Mouse (Mus musculus): Measurements from ENCODE around the gene Helz. TPM values are rescaled to one million over a fixed set of nuclear protein-coding genes. Genes with fewer than 3 reads are reported as not detected.
A peak's percentile ranks its signal among the peaks of the same experiment; 100 is the strongest.

Helz gene
- polyA plus RNA-seq, 1 experiment from 2014 or later: 14.2 TPM

- no peaks in the 10 kb centered on the region for H3K9me3 ChIP-seq (ENCODE audit: control insufficient read depth, low read length)
- no peak for ATAC-seq
- H3K36me3 ChIP-seq (ENCODE audit: control insufficient read depth, insufficient read depth, low read length): no peaks in the 10 kb centered on the region
- no peak overlapping the region for H3K9ac ChIP-seq (ENCODE audit: low read depth, low read length)
- no peak overlapping the region for H3K4me2 ChIP-seq (ENCODE audit: low read length)
- H3K4me3 ChIP-seq (ENCODE audit: low read length): no peak overlapping the region
- WGBS: 76% methylated on average over 3 of the region's 3 CpGs
- H3K27ac ChIP-seq (ENCODE audit: low read depth, low read length): no peak overlapping the region
- no peaks in the 10 kb centered on the region for H3K27me3 ChIP-seq (replicated peaks; ENCODE audit: control insufficient read depth, insufficient read depth, low read length)
- H3K4me1 ChIP-seq (ENCODE audit: control insufficient read depth, insufficient read depth, low read depth, low read length): peaks cover 2% of the 10 kb centered on the region
These were observed 162.6 kb downstream of the Helz start for GRCm38 (mm10) chr11:107710379-107710778.

- Histone ChIP-seq H3K36me3 (ENCODE audit: control insufficient read depth, insufficient read depth, low read length) (no peaks in the 10 kb centered on the region), H3K27me3 (replicated peaks; ENCODE audit: control insufficient read depth, insufficient read depth, low read length) (no peaks in the 10 kb centered on the region), H3K27ac (ENCODE audit: low read depth, low read length) (no peak overlapping the region), H3K9me3 (ENCODE audit: control insufficient read depth, low read length) (no peaks in the 10 kb centered on the region), H3K4me2 (ENCODE audit: low read length) (no peak overlapping the region), H3K4me3 (ENCODE audit: low read length) (no peak overlapping the region), H3K9ac (ENCODE audit: low read depth, low read length) (no peak overlapping the region), H3K4me1 (ENCODE audit: control insufficient read depth, insufficient read depth, low read depth, low read length) (no peaks in the 10 kb centered on the region; the same call in 1 of the 2 replicates)
- no peak for ATAC-seq
- WGBS: 75% methylated on average over 7 of the region's 7 CpGs
These were observed 166.6 kb downstream of the Helz start for GRCm38 (mm10) chr11:107714368-107714767.

- Histone ChIP-seq H3K36me3 (ENCODE audit: control insufficient read depth, insufficient read depth, low read length) (no peaks in the 10 kb centered on the region), H3K27me3 (replicated peaks; ENCODE audit: control insufficient read depth, insufficient read depth, low read length) (no peaks in the 10 kb centered on the region), H3K9ac (ENCODE audit: low read depth, low read length) (no peak within 1 kb of the TSS), H3K4me3 (ENCODE audit: low read length) (no peak within 1 kb of the TSS), H3K27ac (ENCODE audit: low read depth, low read length) (no peak within 1 kb of the TSS), H3K4me1 (ENCODE audit: control insufficient read depth, insufficient read depth, low read depth, low read length) (no peaks in the 10 kb centered on the region; the same call in 1 of the 2 replicates), H3K4me2 (ENCODE audit: low read length) (no peak within 1 kb of the TSS), H3K9me3 (ENCODE audit: control insufficient read depth, low read length) (no peaks in the 10 kb centered on the region)
- 85% methylated on average over 16 of the region's 16 CpGs for WGBS
- no peak for ATAC-seq
These were observed 168.7 kb downstream of the Helz start, which contains the start of gene Cacng1 for GRCm38 (mm10) chr11:107716332-107716938. Cacng1 (minus strand) TSS chr11:107716522.

GRCm38 (mm10) chr11:107720264-107721021 is 172.7 kb downstream of the Helz start:
- ATAC-seq: no peak
- Histone ChIP-seq H3K36me3 (ENCODE audit: control insufficient read depth, insufficient read depth, low read length) (no peaks in the 10 kb centered on the region), H3K27me3 (replicated peaks; ENCODE audit: control insufficient read depth, insufficient read depth, low read length) (no peaks in the 10 kb centered on the region), H3K4me1 (ENCODE audit: control insufficient read depth, insufficient read depth, low read depth, low read length) (no peaks in the 10 kb centered on the region), H3K9me3 (ENCODE audit: control insufficient read depth, low read length) (no peaks in the 10 kb centered on the region), H3K27ac (ENCODE audit: low read depth, low read length) (no peak overlapping the region), H3K9ac (ENCODE audit: low read depth, low read length) (no peak overlapping the region), H3K4me3 (ENCODE audit: low read length) (no peak overlapping the region), H3K4me2 (ENCODE audit: low read length) (no peak overlapping the region)
- WGBS: 86% methylated on average over 9 of the region's 9 CpGs

- Histone ChIP-seq H3K27me3 (replicated peaks; ENCODE audit: control insufficient read depth, insufficient read depth, low read length) (no peaks in the 10 kb centered on the region), H3K4me3 (ENCODE audit: low read length) (no peak overlapping the region)
- ATAC-seq: no peak
These were observed 173.3 kb downstream of the Helz start for GRCm38 (mm10) chr11:107721057-107721456.

GRCm38 (mm10) chr11:107724603-107725002 is 176.9 kb downstream of the Helz start:
- H3K36me3 ChIP-seq (ENCODE audit: control insufficient read depth, insufficient read depth, low read length): no peaks in the 10 kb centered on the region
- no peaks in the 10 kb centered on the region; the same call in none of the 2 replicates for H3K4me1 ChIP-seq (ENCODE audit: control insufficient read depth, insufficient read depth, low read depth, low read length)
- no peak overlapping the region for H3K9ac ChIP-seq (ENCODE audit: low read depth, low read length)
- no peak overlapping the region for H3K4me3 ChIP-seq (ENCODE audit: low read length)
- WGBS: 93% methylated on average over 8 of the region's 8 CpGs
- H3K27me3 ChIP-seq (replicated peaks; ENCODE audit: control insufficient read depth, insufficient read depth, low read length): no peaks in the 10 kb centered on the region
- no peaks in the 10 kb centered on the region for H3K9me3 ChIP-seq (ENCODE audit: control insufficient read depth, low read length)
- H3K27ac ChIP-seq (ENCODE audit: low read depth, low read length): no peak overlapping the region
- no peak for ATAC-seq
- no peak overlapping the region for H3K4me2 ChIP-seq (ENCODE audit: low read length)

More at GRCm38 (mm10) chr11:107721057-107721456, 173.3 kb downstream of the Helz start:
- H3K9me3 ChIP-seq (ENCODE audit: control insufficient read depth, low read length): no peaks in the 10 kb centered on the region
- H3K9ac ChIP-seq (ENCODE audit: low read depth, low read length): no peak overlapping the region
- no peaks in the 10 kb centered on the region for H3K36me3 ChIP-seq (ENCODE audit: control insufficient read depth, insufficient read depth, low read length)
- 85% methylated on average over 7 of the region's 7 CpGs for WGBS
- no peak overlapping the region for H3K27ac ChIP-seq (ENCODE audit: low read depth, low read length)
- H3K4me2 ChIP-seq (ENCODE audit: low read length): no peak overlapping the region
- no peaks in the 10 kb centered on the region for H3K4me1 ChIP-seq (ENCODE audit: control insufficient read depth, insufficient read depth, low read depth, low read length)

GRCm38 (mm10) chr11:107728073-107728863 is 180.5 kb downstream of the Helz start:
- H3K4me2 ChIP-seq (ENCODE audit: low read length): no peak overlapping the region
- peak; percentile 50; the same call in 1 of the 2 replicates for ATAC-seq

GRCm38 (mm10) chr11:107729141-107729540 is 181.4 kb downstream of the Helz start:
- no peak overlapping the region for H3K27ac ChIP-seq (ENCODE audit: low read depth, low read length)
- H3K27me3 ChIP-seq (replicated peaks; ENCODE audit: control insufficient read depth, insufficient read depth, low read length): no peaks in the 10 kb centered on the region
- no peak overlapping the region for H3K4me2 ChIP-seq (ENCODE audit: low read length)
- H3K36me3 ChIP-seq (ENCODE audit: control insufficient read depth, insufficient read depth, low read length): peaks cover 4% of the 10 kb centered on the region; the same call in 1 of the 2 replicates
- H3K9ac ChIP-seq (ENCODE audit: low read depth, low read length): no peak overlapping the region
- H3K9me3 ChIP-seq (ENCODE audit: control insufficient read depth, low read length): no peaks in the 10 kb centered on the region
- no peaks in the 10 kb centered on the region; the same call in none of the 2 replicates for H3K4me1 ChIP-seq (ENCODE audit: control insufficient read depth, insufficient read depth, low read depth, low read length)
- 84% methylated on average over 7 of the region's 7 CpGs for WGBS
- ATAC-seq: no peak
- no peak overlapping the region for H3K4me3 ChIP-seq (ENCODE audit: low read length)

More at GRCm38 (mm10) chr11:107728073-107728863, 180.5 kb downstream of the Helz start:
- Histone ChIP-seq H3K36me3 (ENCODE audit: control insufficient read depth, insufficient read depth, low read length) (no peaks in the 10 kb centered on the region), H3K9ac (ENCODE audit: low read depth, low read length) (no peak overlapping the region), H3K9me3 (ENCODE audit: control insufficient read depth, low read length) (no peaks in the 10 kb centered on the region), H3K4me1 (ENCODE audit: control insufficient read depth, insufficient read depth, low read depth, low read length) (no peaks in the 10 kb centered on the region; the same call in none of the 2 replicates), H3K4me3 (ENCODE audit: low read length) (no peak overlapping the region), H3K27ac (ENCODE audit: low read depth, low read length) (no peak overlapping the region), H3K27me3 (replicated peaks; ENCODE audit: control insufficient read depth, insufficient read depth, low read length) (no peaks in the 10 kb centered on the region)
- 75% methylated on average over 13 of the region's 13 CpGs for WGBS

- H3K4me3 ChIP-seq (ENCODE audit: low read length): no peak overlapping the region
- H3K4me2 ChIP-seq (ENCODE audit: low read length): no peak overlapping the region
- peaks cover 13% of the 10 kb centered on the region for H3K36me3 ChIP-seq (ENCODE audit: control insufficient read depth, insufficient read depth, low read length)
- no peak overlapping the region for H3K9ac ChIP-seq (ENCODE audit: low read depth, low read length)
- no peak for ATAC-seq
- no peaks in the 10 kb centered on the region for H3K9me3 ChIP-seq (ENCODE audit: control insufficient read depth, low read length)
- H3K27me3 ChIP-seq (replicated peaks; ENCODE audit: control insufficient read depth, insufficient read depth, low read length): no peaks in the 10 kb centered on the region
- H3K4me1 ChIP-seq (ENCODE audit: control insufficient read depth, insufficient read depth, low read depth, low read length): no peaks in the 10 kb centered on the region; the same call in none of the 2 replicates
- WGBS: 73% methylated on average over 4 of the region's 4 CpGs
- H3K27ac ChIP-seq (ENCODE audit: low read depth, low read length): no peak overlapping the region
These were observed 183.2 kb downstream of the Helz start for GRCm38 (mm10) chr11:107730940-107731339.

Measured in hindbrain, embryonic 16.5 days (tissue).